Mouse (Mus musculus): ENCODE data around the gene Mmp28.
A peak's percentile ranks its signal among the peaks of the same experiment; 100 is the strongest.

The Mmp28 gene

GRCm38 (mm10) chr11:83462711-83463244 is at the start of gene Mmp28:
TSS of gene Mmp28 (minus strand) at chr11:83463071.
- DNase-seq = no peak

GRCm38 (mm10) chr11:83509521-83509920 is 46.6 kb upstream of the Mmp28 start:
- no peak for DNase-seq

GRCm38 (mm10) chr11:83504308-83504707 is 41.4 kb upstream of the Mmp28 start:
- no peak for DNase-seq

GRCm38 (mm10) chr11:83495571-83495970 is 32.7 kb upstream of the Mmp28 start:
- DNase-seq = no peak

GRCm38 (mm10) chr11:83491488-83491887 is 28.6 kb upstream of the Mmp28 start:
- DNase-seq = no peak

- DNase-seq = peak; percentile 5
Observed at GRCm38 (mm10) chr11:83473235-83474016, 10.6 kb upstream of the Mmp28 start.

- DNase-seq = peak; percentile 99
Observed at GRCm38 (mm10) chr11:83472324-83473234, 9.7 kb upstream of the Mmp28 start, which contains the start of gene Taf15. TSS of gene Taf15 (plus strand) at chr11:83473086.

GRCm38 (mm10) chr11:83471766-83472165 is 8.9 kb upstream of the Mmp28 start:
- no peak for DNase-seq

- no peak for DNase-seq
Observed at GRCm38 (mm10) chr11:83468765-83469164, 5.9 kb upstream of the Mmp28 start.

GRCm38 (mm10) chr11:83467120-83467652 is 4.3 kb upstream of the Mmp28 start:
- no peak for DNase-seq

GRCm38 (mm10) chr11:83465976-83466375 is 3.1 kb upstream of the Mmp28 start:
- no peak for DNase-seq

GRCm38 (mm10) chr11:83461462-83462027 is 1.3 kb downstream of the Mmp28 start:
- DNase-seq = no peak

GRCm38 (mm10) chr11:83457912-83458601 is 4.8 kb downstream of the Mmp28 start:
- DNase-seq = no peak

GRCm38 (mm10) chr11:83457257-83457656 is 5.6 kb downstream of the Mmp28 start:
- DNase-seq = no peak

GRCm38 (mm10) chr11:83455608-83456007 is 7.3 kb downstream of the Mmp28 start:
- no peak for DNase-seq

GRCm38 (mm10) chr11:83454548-83454947 is 8.3 kb downstream of the Mmp28 start:
- DNase-seq = no peak

- no peak for DNase-seq
Observed at GRCm38 (mm10) chr11:83451281-83451680, 11.6 kb downstream of the Mmp28 start.

- DNase-seq = no peak
Observed at GRCm38 (mm10) chr11:83450550-83450949, 12.3 kb downstream of the Mmp28 start.

- no peak for DNase-seq
Observed at GRCm38 (mm10) chr11:83449298-83449697, 13.6 kb downstream of the Mmp28 start.

- no peak for DNase-seq
Observed at GRCm38 (mm10) chr11:83448927-83449236, 14.0 kb downstream of the Mmp28 start.

- no peak for DNase-seq
Observed at GRCm38 (mm10) chr11:83448021-83448926, 14.6 kb downstream of the Mmp28 start.
